Mouse (Mus musculus) heart, adult 2 months (tissue): Measurements from ENCODE around the gene Gm21987. TPM values are rescaled to one million over a fixed set of nuclear protein-coding genes. Genes with fewer than 3 reads are reported as not detected.

Experiments
- DNase-seq, 2 experiments: peaks; one replicate each; pipeline ENCODE4 v3.0.0; 2021
- H3K27ac ChIP-seq: fragments of 200-600 bp; 2 replicates; pipeline ENCODE4 v1.8.1; 2022
- H3K27me3 ChIP-seq: fragments of 200-500 bp; 2 replicates; pipeline ENCODE4 v1.6.1; 2012; ENCODE audit warnings: mild to moderate bottlenecking, low read length, inconsistent platforms, mixed read lengths; ENCODE audit not compliant: control insufficient read depth, insufficient read depth
- H3K36me3 ChIP-seq: fragments of 200-500 bp; 2 replicates; pipeline ENCODE4 v1.6.1; 2012; ENCODE audit warnings: low read length, inconsistent platforms; ENCODE audit not compliant: control insufficient read depth, insufficient read depth
- H3K4me1 ChIP-seq: fragments of 200-500 bp; 2 replicates; pipeline ENCODE4 v1.6.1; 2011; ENCODE audit warnings: low read length; ENCODE audit not compliant: control insufficient read depth, insufficient read depth
- H3K4me3 ChIP-seq: fragments of 200-600 bp; 2 replicates; pipeline ENCODE4 v1.8.1; 2022
- H3K79me2 ChIP-seq: fragments of 200-500 bp; replicated peaks from 2 replicates; pipeline ENCODE4 v1.6.1; 2012; ENCODE audit warnings: mild to moderate bottlenecking, inconsistent platforms, low read length, moderate library complexity, mixed read lengths; ENCODE audit not compliant: control insufficient read depth, insufficient read depth
- H3K9ac ChIP-seq: fragments of 200-500 bp; 2 replicates; pipeline ENCODE4 v1.6.1; 2012; ENCODE audit warnings: low read depth, mild to moderate bottlenecking, control low read depth, inconsistent platforms, low read length, mixed read lengths
- CTCF ChIP-seq: fragments of 200-600 bp; IDR thresholded peaks from 2 replicates; pipeline ENCODE4 v1.8.1; 2022; ENCODE audit warnings: antibody characterized with exemption, mild to moderate bottlenecking, moderate library complexity
- EP300 ChIP-seq: fragments of 200-500 bp; IDR thresholded peaks from 2 replicates; pipeline ENCODE4 v1.6.1; 2011; ENCODE audit warnings: low read depth, low read length, control low read depth; ENCODE audit not compliant: insufficient read depth
- POLR2A ChIP-seq: fragments of 200-500 bp; IDR thresholded peaks from 2 replicates; pipeline ENCODE4 v1.6.1; 2011; ENCODE audit warnings: mild to moderate bottlenecking, low read depth, low read length, control low read depth; ENCODE audit not compliant: insufficient read depth
- WGBS: fragments of 180-500 bp; shearing (Covaris S2); methylation state at CpG from one replicate; pipeline ENCODE4 v1.1.7; 2018; 5-methylcytosine and 5-hydroxymethylcytosine counted together
- intact Hi-C: fragments of 180-260 bp; cut with DNase I; formaldehyde crosslinking; loops from one replicate; pipeline ENCODE4 v1.15.1; 2025
- polyA plus RNA-seq: library from polyadenylated mRNA; depleted of rRNA; stranded (reverse); fragments of >200 nt; gene quantifications from 2 replicates; pipeline ENCODE4 v1.2.3, GENCODE M21; 2012
- total RNA-seq, 2 experiments: library from RNA; stranded (reverse); gene quantifications; 2 replicates each; pipeline ENCODE4 v1.2.3; 2021

Gene Gm21987
- total and polyA plus RNA-seq, 3 experiments: not detected

DNA sequence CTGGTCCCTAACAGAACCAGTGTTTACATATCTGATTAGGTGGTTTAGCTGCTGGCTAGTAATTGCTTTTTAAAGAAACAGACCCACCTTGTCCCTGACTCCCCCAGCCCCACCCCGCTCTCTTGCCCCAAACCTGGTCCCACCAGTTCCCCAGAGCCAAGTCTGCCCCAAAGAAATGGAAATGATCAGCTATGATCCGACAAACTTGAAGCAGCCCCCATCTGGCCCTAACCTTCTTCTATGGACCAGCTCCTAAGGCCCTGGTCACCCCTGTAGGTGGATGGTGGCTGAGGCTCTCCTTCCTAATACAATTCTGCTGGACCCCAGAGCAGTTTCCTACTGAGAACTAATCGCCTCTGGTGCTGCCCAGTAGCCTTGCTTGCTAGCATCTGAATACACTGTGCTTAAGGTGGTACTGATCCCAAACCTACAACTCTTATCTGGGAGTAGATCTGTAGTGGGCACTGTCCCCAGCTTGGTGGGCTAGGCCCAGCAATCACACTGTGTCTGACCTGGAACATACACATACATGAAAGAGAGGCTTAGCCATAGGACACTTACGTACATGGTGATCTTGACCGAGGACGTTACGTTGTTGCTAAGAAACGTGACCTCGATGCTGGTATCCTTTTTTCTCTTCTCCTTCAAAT lies 53.6 kb downstream of the Gm21987 start:
- H3K4me3 ChIP-seq: no peak overlapping the region
- no peak for TF ChIP-seq POLR2A
- TF ChIP-seq CTCF: no peak
- no peak for TF ChIP-seq EP300
- no peak overlapping the region for H3K9ac ChIP-seq
- H3K79me2 ChIP-seq: no peaks in the 10 kb centered on the region
- DNase-seq: no peak
- 85% methylated on average over 9 of the region's 9 CpGs for WGBS
- H3K27ac ChIP-seq: peak overlapping the region; percentile 75
- peaks cover 1% of the 10 kb centered on the region; the same call in 1 of the 2 replicates for H3K4me1 ChIP-seq
- no peaks in the 10 kb centered on the region for H3K27me3 ChIP-seq
- intact Hi-C loops: no loop called here
- H3K36me3 ChIP-seq: no peaks in the 10 kb centered on the region

DNA sequence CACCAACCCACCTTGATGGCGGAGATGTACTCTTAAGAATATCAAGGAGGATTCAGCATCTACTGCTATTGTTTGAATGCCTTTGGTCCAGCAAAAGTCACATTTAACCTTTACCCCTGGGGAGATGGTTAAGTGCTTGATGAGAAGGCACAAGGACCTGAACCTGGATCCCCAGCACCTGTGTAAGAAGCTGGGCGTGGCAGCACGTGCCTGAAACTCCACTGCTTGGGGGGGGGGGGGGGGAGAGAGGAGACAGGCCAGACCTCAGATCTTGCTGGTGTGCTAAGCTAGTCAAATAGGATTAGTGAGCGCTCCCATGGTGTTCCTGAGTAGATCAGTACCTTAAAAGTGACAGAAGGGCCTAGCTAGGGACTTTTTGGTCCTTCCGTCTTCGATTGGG lies 54.6 kb downstream of the Gm21987 start:
- intact Hi-C loops: no loop called here
- no peaks in the 10 kb centered on the region for H3K36me3 ChIP-seq

DNA sequence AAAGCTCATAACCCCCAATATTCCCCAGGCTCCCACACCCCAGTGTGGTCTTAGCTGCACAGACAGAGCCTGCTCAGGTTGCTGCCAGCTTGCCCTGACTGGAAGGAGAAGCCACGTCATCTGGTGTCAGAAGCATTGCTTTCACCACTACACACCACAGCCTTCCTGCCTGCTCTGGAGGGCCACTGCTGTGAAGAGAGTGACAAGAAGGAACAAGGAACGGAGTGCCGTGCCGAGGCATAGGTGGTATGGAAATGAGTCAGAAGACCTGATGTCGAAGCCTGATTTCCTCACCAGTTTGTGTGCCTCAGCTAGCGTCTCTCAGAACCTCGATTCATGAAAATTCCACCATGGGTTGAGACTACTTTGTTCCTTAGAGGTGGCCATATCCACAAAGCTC lies 56.8 kb downstream of the Gm21987 start:
- intact Hi-C loops: no loop called here
- DNase-seq: no peak

More for the DNA sequence above, 54.6 kb downstream of the Gm21987 start:
- Histone ChIP-seq H3K27me3 (no peaks in the 10 kb centered on the region), H3K4me1 (peaks cover 1% of the 10 kb centered on the region; the same call in 1 of the 2 replicates), H3K27ac (no peak overlapping the region), H3K79me2 (no peaks in the 10 kb centered on the region), H3K9ac (no peak overlapping the region), H3K4me3 (no peak overlapping the region)
- no peak for TF ChIP-seq CTCF
- TF ChIP-seq EP300: no peak
- no peak for TF ChIP-seq POLR2A
- no peak for DNase-seq
- 87% methylated on average over 6 of the region's 6 CpGs for WGBS

DNA sequence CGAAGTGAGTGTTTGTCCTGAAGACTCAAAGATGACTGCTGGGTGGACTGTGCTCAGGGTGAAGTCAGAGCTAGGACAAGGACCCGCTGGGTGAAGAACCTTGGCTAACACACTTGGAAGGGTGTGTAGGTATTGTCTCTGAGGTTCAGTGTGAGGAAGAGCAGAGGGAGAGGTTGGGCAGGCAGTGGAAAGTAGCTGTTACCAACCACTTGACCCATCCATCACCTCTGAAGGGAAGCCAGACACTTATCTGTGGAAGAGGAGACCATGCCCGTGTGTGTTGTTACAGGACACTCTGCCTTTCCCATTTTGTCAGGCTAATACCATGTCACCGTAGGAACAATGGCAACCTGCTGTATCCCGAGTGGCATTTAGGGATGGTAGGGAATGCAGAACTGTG lies 59.5 kb downstream of the Gm21987 start:
- WGBS: 67% methylated on average over 5 of the region's 5 CpGs

More for the DNA sequence above, 56.8 kb downstream of the Gm21987 start:
- WGBS: 89% methylated on average over 7 of the region's 7 CpGs
- Histone ChIP-seq H3K4me3 (no peak overlapping the region), H3K27me3 (no peaks in the 10 kb centered on the region), H3K9ac (no peak overlapping the region), H3K4me1 (peaks cover 1% of the 10 kb centered on the region; the same call in 1 of the 2 replicates), H3K27ac (no peak overlapping the region), H3K36me3 (no peaks in the 10 kb centered on the region), H3K79me2 (no peaks in the 10 kb centered on the region)
- no peak for TF ChIP-seq POLR2A
- no peak for TF ChIP-seq CTCF
- TF ChIP-seq EP300: no peak

DNA sequence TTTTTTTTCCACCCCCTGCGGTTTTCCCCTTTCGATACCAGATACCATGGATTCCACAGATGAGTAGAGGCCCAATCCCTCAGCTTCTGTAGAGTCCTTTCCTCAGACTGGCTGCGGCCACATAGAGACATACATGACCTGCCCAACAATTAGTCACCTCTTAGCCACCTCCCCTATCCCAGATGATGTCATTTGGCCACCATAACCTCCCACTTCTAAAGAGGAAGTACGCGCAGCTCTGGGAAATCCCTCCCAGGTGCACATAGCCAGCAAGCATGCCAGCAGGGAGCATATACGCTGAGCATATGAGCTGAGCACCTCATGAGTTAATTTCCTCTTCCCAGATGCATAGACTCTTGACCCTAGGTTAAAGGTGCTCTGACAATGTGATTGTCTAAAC lies 59.9 kb downstream of the Gm21987 start:
- WGBS: 67% methylated on average over 6 of the region's 6 CpGs
- intact Hi-C loops: no loop called here
- TF ChIP-seq EP300 (no peak), CTCF (no peak), POLR2A (no peak)

More for the DNA sequence above, 59.5 kb downstream of the Gm21987 start:
- H3K4me3 ChIP-seq: no peak overlapping the region
- H3K36me3 ChIP-seq: no peaks in the 10 kb centered on the region
- no peaks in the 10 kb centered on the region for H3K79me2 ChIP-seq
- intact Hi-C loops: no loop called here
- no peak overlapping the region for H3K27ac ChIP-seq
- H3K4me1 ChIP-seq: no peaks in the 10 kb centered on the region
- DNase-seq: no peak
- H3K27me3 ChIP-seq: no peaks in the 10 kb centered on the region
- H3K9ac ChIP-seq: no peak overlapping the region
- TF ChIP-seq POLR2A (no peak), CTCF (no peak), EP300 (no peak)

DNA sequence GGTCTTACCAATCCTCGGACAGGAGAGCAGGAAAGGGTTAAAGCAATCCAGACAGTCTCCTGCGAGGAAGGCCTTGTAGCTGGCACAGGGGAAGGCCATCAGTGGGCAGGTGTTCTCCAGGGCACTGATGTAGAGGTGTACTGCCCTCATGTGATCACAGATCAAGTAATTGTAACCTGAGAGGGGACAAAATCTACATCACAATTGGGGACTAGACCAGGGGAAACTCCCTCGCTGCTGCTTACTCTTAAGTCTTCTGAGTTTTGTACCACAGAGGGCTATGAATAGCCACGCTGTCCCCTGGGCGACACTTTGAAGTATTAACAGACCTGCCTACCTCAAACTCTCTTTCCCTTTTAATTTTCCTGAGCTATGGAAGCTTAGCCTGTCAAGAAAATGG lies 60.7 kb downstream of the Gm21987 start:
- Histone ChIP-seq H3K4me1 (no peaks in the 10 kb centered on the region), H3K9ac (no peak overlapping the region), H3K27ac (no peak overlapping the region), H3K4me3 (no peak overlapping the region), H3K79me2 (no peaks in the 10 kb centered on the region), H3K27me3 (no peaks in the 10 kb centered on the region), H3K36me3 (no peaks in the 10 kb centered on the region)
- no peak for TF ChIP-seq POLR2A
- no peak for TF ChIP-seq EP300
- TF ChIP-seq CTCF: no peak
- WGBS: 55% methylated on average over 5 of the region's 5 CpGs
- DNase-seq: no peak
- intact Hi-C loops: no loop called here

More for the DNA sequence above, 59.9 kb downstream of the Gm21987 start:
- Histone ChIP-seq H3K4me3 (no peak overlapping the region), H3K9ac (no peak overlapping the region), H3K79me2 (no peaks in the 10 kb centered on the region), H3K27me3 (no peaks in the 10 kb centered on the region), H3K4me1 (no peaks in the 10 kb centered on the region), H3K36me3 (no peaks in the 10 kb centered on the region), H3K27ac (no peak overlapping the region)
- no peak for DNase-seq
